Mouse (Mus musculus): Measurements from ENCODE around the gene Dock2. TPM values are rescaled to one million over a fixed set of nuclear protein-coding genes. Genes with fewer than 3 reads are reported as not detected.

Dock2 gene
- polyA plus RNA-seq, 1 experiment from 2014 or later = 3.9 TPM

DNA sequence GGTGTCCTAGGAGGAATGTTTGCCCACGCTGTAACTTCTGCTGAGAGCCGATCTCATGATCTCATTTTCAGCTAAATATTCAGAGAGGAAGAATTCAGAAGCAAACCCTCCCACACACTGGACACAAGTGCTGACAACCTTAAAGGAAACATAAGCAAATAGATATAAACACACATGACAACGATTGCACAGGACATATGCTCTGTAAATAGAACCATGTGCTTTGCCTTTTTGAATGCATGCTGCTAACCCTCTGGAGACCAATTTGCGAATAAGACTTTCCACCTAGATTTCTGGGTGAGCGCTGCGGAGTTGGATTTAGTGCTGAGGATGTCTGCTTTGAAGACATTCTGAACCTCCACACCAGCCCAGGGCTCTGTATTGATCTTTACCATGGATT, 79.8 kb downstream of the Dock2 start:
- WGBS (ENCODE audit: insufficient replicate concordance) = 62% methylated on average over 6 of the region's 6 CpGs
- H3K4me1 ChIP-seq (ENCODE audit: insufficient read depth) = no peaks in the 10 kb centered on the region
- H3K4me3 ChIP-seq (ENCODE audit: low read depth, low read length) = no peak overlapping the region
- H3K9me3 ChIP-seq (ENCODE audit: low read length) = no peaks in the 10 kb centered on the region
- DNase-seq (no peak), ATAC-seq (no peak)
- no peaks in the 10 kb centered on the region for H3K27me3 ChIP-seq (ENCODE audit: insufficient read depth, low read length)
- H3K4me2 ChIP-seq (ENCODE audit: low read depth, low read length) = no peak overlapping the region
- H3K27ac ChIP-seq (ENCODE audit: low read depth) = no peak overlapping the region
- no peak overlapping the region for H3K9ac ChIP-seq (replicated peaks)
- TF ChIP-seq CTCF (IDR thresholded peaks at IDR 0.05; ENCODE audit: low read depth) = no peak
- TF ChIP-seq EP300 (IDR thresholded peaks at IDR 0.05; ENCODE audit: low read depth) = no peak
- H3K36me3 ChIP-seq (replicated peaks; ENCODE audit: insufficient read depth, low read length) = no peaks in the 10 kb centered on the region; the same call in 1 of the 2 replicates

DNA sequence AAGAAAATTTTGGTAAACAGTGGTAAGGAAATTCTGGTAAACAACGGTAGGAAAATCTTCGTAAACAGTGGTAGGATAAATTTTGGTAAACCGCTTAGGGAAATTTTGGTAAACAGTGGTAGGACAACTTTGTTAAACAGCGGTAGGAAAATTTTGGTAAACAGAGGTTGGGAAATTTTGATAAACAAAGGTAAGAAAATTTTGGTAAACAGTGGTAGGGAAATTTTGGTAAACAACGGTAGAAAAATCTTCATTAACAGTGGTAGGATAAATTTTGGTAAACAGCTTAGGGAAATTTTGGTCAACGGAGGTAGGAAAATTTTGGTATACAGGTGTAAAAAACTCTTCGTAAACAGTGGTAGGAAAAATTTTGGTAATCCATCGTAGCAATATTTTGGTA, 101.9 kb downstream of the Dock2 start:
- no peaks in the 10 kb centered on the region for H3K36me3 ChIP-seq (replicated peaks; ENCODE audit: insufficient read depth, low read length)
- TF ChIP-seq EP300 (IDR thresholded peaks at IDR 0.05; ENCODE audit: low read depth) (no peak), CTCF (IDR thresholded peaks at IDR 0.05; ENCODE audit: low read depth) (no peak)
- no peak overlapping the region for H3K27ac ChIP-seq (ENCODE audit: low read depth)
- no peaks in the 10 kb centered on the region for H3K27me3 ChIP-seq (ENCODE audit: insufficient read depth, low read length)
- no peak overlapping the region for H3K4me3 ChIP-seq (ENCODE audit: low read depth, low read length)
- no peak for DNase-seq
- ATAC-seq = 0 out of 2 replicates have a peak, but pooled peaks have one; percentile 31
- WGBS (ENCODE audit: insufficient replicate concordance) = 48% methylated on average over 8 of the region's 8 CpGs
- no peaks in the 10 kb centered on the region for H3K4me1 ChIP-seq (ENCODE audit: insufficient read depth)
- no peak overlapping the region for H3K9ac ChIP-seq (replicated peaks)
- H3K4me2 ChIP-seq (ENCODE audit: low read depth, low read length) = no peak overlapping the region
- peaks cover 6% of the 10 kb centered on the region; the same call in 1 of the 2 replicates for H3K9me3 ChIP-seq (ENCODE audit: low read length)

DNA sequence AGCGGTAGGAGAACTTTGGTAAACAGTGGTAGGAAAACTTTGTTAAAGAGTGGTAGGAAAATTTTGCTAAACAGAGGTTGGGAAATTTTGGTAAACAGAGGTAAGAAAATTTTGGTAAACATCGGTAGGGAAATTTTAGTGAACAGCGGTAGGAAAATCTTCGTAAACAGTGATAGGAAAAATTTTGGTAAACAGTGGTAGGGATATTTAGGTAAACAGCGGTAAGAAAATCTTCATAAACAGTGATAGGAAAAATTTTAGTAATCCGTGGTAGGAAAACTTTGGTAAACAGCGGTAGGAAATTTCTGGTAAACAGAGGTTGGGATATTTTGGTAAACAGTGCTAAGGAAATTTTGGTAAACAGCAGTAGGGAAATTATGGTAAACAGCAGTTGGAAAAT, 239.1 kb downstream of the Dock2 start:
- Histone ChIP-seq H3K4me2 (ENCODE audit: low read depth, low read length) (no peak overlapping the region), H3K27ac (ENCODE audit: low read depth) (no peak overlapping the region), H3K36me3 (replicated peaks; ENCODE audit: insufficient read depth, low read length) (peaks cover 5% of the 10 kb centered on the region; the same call in 1 of the 2 replicates), H3K4me3 (ENCODE audit: low read depth, low read length) (no peak overlapping the region), H3K27me3 (ENCODE audit: insufficient read depth, low read length) (no peaks in the 10 kb centered on the region), H3K9me3 (ENCODE audit: low read length) (peaks cover 3% of the 10 kb centered on the region; the same call in 1 of the 2 replicates), H3K4me1 (ENCODE audit: insufficient read depth) (no peaks in the 10 kb centered on the region), H3K9ac (replicated peaks) (no peak overlapping the region)
- whole genome bisulfite sequencing (ENCODE audit: insufficient replicate concordance) = 77% methylated on average over 7 of the region's 7 CpGs
- no peak for TF ChIP-seq CTCF (IDR thresholded peaks at IDR 0.05; ENCODE audit: low read depth)
- TF ChIP-seq EP300 (IDR thresholded peaks at IDR 0.05; ENCODE audit: low read depth) = no peak
- ATAC-seq (no peak), DNase-seq (no peak)

DNA sequence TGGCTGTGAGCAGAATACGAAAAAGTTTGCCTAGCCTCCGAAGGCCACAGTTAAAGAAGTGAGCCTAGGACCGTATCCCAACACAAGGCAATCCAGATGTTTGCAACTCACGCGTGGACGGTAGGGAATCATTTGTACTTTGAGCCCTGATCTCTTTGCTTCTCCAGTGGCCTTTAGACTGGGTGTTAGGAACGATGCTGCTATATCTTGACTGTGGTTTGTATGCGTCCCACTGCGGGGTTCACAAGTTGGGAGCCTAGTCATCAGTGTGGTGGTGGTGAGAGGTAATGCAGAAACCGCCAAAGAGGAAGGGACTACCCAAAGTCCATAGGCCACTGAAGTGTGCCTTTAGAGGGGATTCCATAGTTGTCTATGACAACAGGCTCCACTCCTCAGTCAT, 251.6 kb downstream of the Dock2 start:
- 83% methylated on average over 10 of the region's 10 CpGs for WGBS (ENCODE audit: insufficient replicate concordance)
- no peaks in the 10 kb centered on the region for H3K4me1 ChIP-seq (ENCODE audit: insufficient read depth)
- no peak overlapping the region for H3K4me3 ChIP-seq (ENCODE audit: low read depth, low read length)
- no peak overlapping the region for H3K4me2 ChIP-seq (ENCODE audit: low read depth, low read length)
- DNase-seq (no peak), ATAC-seq (no peak)
- no peak overlapping the region for H3K9ac ChIP-seq (replicated peaks)
- no peak for TF ChIP-seq EP300 (IDR thresholded peaks at IDR 0.05; ENCODE audit: low read depth)
- no peak for TF ChIP-seq CTCF (IDR thresholded peaks at IDR 0.05; ENCODE audit: low read depth)
- no peak overlapping the region for H3K27ac ChIP-seq (ENCODE audit: low read depth)
- no peaks in the 10 kb centered on the region; the same call in 1 of the 2 replicates for H3K36me3 ChIP-seq (replicated peaks; ENCODE audit: insufficient read depth, low read length)
- no peaks in the 10 kb centered on the region for H3K9me3 ChIP-seq (ENCODE audit: low read length)
- H3K27me3 ChIP-seq (ENCODE audit: insufficient read depth, low read length) = no peaks in the 10 kb centered on the region

DNA sequence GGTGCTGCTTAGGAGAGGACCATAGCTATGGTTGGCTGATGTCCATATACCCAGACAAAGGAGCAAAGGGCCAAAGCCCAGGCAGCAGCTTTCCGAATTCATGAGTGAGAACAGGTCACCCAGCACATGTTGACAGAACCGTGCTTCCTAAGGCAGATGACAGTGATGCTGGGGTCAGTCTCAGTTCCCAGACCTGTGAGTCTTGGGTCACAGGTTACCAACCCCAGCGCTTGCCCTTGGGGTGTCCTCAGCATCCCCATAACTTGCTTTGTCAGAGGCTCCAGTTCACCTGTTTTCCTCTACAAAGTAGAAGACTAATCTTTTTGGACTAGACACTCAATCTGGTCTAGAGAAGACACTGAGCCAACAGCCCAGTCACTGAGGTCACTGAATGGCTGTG, 252.7 kb downstream of the Dock2 start:
- WGBS (ENCODE audit: insufficient replicate concordance) = 77% methylated on average over 3 of the region's 3 CpGs
- no peaks in the 10 kb centered on the region for H3K9me3 ChIP-seq (ENCODE audit: low read length)
- no peaks in the 10 kb centered on the region for H3K4me1 ChIP-seq (ENCODE audit: insufficient read depth)
- H3K9ac ChIP-seq (replicated peaks) = no peak overlapping the region
- TF ChIP-seq EP300 (IDR thresholded peaks at IDR 0.05; ENCODE audit: low read depth) = no peak
- no peak for TF ChIP-seq CTCF (IDR thresholded peaks at IDR 0.05; ENCODE audit: low read depth)
- no peak overlapping the region for H3K4me2 ChIP-seq (ENCODE audit: low read depth, low read length)
- no peak for DNase-seq
- no peak overlapping the region for H3K27ac ChIP-seq (ENCODE audit: low read depth)
- no peak for ATAC-seq
- H3K36me3 ChIP-seq (replicated peaks; ENCODE audit: insufficient read depth, low read length) = no peaks in the 10 kb centered on the region; the same call in 1 of the 2 replicates
- no peak overlapping the region for H3K4me3 ChIP-seq (ENCODE audit: low read depth, low read length)
- no peaks in the 10 kb centered on the region for H3K27me3 ChIP-seq (ENCODE audit: insufficient read depth, low read length)

DNA sequence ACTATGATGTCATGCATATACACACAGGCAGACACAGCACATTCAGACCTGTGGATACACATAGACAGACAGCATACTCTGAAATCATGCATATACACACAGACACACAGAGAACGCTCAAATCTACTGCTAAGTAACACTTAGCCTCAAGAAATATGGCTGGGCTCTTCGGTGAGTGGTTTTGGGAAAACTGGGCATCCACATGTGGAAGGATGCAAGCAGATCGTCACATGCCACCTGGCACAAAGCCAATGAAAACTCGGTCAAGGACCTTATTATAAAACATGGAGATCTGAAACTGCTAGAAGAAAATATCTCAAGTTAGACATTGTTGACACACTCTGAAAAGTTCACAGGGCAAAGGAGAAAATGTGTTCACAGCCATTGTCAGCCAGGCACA, 255.7 kb downstream of the Dock2 start:
- Histone ChIP-seq H3K4me2 (ENCODE audit: low read depth, low read length) (no peak overlapping the region), H3K27ac (ENCODE audit: low read depth) (no peak overlapping the region), H3K9me3 (ENCODE audit: low read length) (no peaks in the 10 kb centered on the region), H3K27me3 (ENCODE audit: insufficient read depth, low read length) (no peaks in the 10 kb centered on the region), H3K36me3 (replicated peaks; ENCODE audit: insufficient read depth, low read length) (no peaks in the 10 kb centered on the region), H3K4me1 (ENCODE audit: insufficient read depth) (no peaks in the 10 kb centered on the region), H3K4me3 (ENCODE audit: low read depth, low read length) (no peak overlapping the region), H3K9ac (replicated peaks) (no peak overlapping the region)
- ATAC-seq = no peak
- 78% methylated on average over 4 of the region's 4 CpGs for WGBS (ENCODE audit: insufficient replicate concordance)
- TF ChIP-seq EP300 (IDR thresholded peaks at IDR 0.05; ENCODE audit: low read depth) (no peak), CTCF (IDR thresholded peaks at IDR 0.05; ENCODE audit: low read depth) (no peak)
- no peak for DNase-seq

DNA sequence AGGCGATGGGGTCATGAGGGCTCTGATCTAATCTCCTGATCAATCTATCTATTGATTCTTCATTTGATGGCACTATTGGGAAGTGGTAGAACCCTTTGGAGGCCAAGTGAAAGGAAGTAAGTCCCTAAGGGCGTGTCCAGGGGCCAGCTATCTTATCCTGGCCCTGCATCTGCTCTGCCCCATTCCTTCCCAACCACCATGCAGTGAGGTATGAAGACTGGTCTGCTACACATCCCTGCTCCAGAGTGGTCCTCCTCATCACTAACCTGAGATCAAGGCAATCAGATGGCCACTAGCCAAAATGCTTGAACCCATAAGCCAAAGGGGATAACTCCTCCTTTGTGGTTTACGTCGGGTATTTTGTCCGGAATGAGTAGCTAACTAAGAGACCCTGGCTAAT, 256.5 kb downstream of the Dock2 start:
- Histone ChIP-seq H3K27me3 (ENCODE audit: insufficient read depth, low read length) (no peaks in the 10 kb centered on the region), H3K4me1 (ENCODE audit: insufficient read depth) (no peaks in the 10 kb centered on the region), H3K9me3 (ENCODE audit: low read length) (no peaks in the 10 kb centered on the region), H3K4me3 (ENCODE audit: low read depth, low read length) (no peak overlapping the region), H3K36me3 (replicated peaks; ENCODE audit: insufficient read depth, low read length) (no peaks in the 10 kb centered on the region), H3K9ac (replicated peaks) (no peak overlapping the region), H3K4me2 (ENCODE audit: low read depth, low read length) (no peak overlapping the region), H3K27ac (ENCODE audit: low read depth) (no peak overlapping the region)
- DNase-seq = no peak
- TF ChIP-seq EP300 (IDR thresholded peaks at IDR 0.05; ENCODE audit: low read depth) = 0 out of 2 replicates have a peak, but pooled peaks have one; percentile 12
- TF ChIP-seq CTCF (IDR thresholded peaks at IDR 0.05; ENCODE audit: low read depth) = no peak
- WGBS (ENCODE audit: insufficient replicate concordance) = 86% methylated on average over 5 of the region's 5 CpGs
- no peak for ATAC-seq

All from liver, postnatal 0 days (tissue).